Mouse (Mus musculus): ENCODE data around the gene Cacna1c.

- TF ChIP-seq POLR2A (IDR thresholded peaks at IDR 0.05; ENCODE audit: borderline replicate concordance, insufficient read depth, low read length) (no peak), CTCF (IDR thresholded peaks at IDR 0.05; ENCODE audit: borderline replicate concordance, insufficient read depth, low read depth, low read length) (no peak)
Observed at GRCm38 (mm10) chr6:119021226-119021625, 175.0 kb downstream of the Cacna1c start.
